Mouse (Mus musculus) midbrain, embryonic 13.5 days (tissue): Measurements from ENCODE around the gene Ovol1. TPM values are rescaled to one million over a fixed set of nuclear protein-coding genes. Genes with fewer than 3 reads are reported as not detected.

Source experiments
- ATAC-seq: fragments of 200-750 bp; cut with Nextera tagmentation; 2 replicates; pipeline ENCODE4 v1.8.0; 2017; ENCODE audit warnings: mild to moderate bottlenecking, moderate TSS enrichment, moderate library complexity
- H3K27ac ChIP-seq: fragments of 300-500 bp; sonication (generic); 2 replicates; pipeline ENCODE4 v1.5.1; 2015; ENCODE audit warnings: inconsistent platforms, mild to moderate bottlenecking, moderate library complexity
- H3K27me3 ChIP-seq: fragments of 300-500 bp; sonication (generic); 2 replicates; pipeline ENCODE4 v1.6.1; 2015; ENCODE audit warnings: mild to moderate bottlenecking, inconsistent platforms
- H3K36me3 ChIP-seq: fragments of 300-500 bp; sonication (generic); 2 replicates; pipeline ENCODE4 v1.6.1; 2015; ENCODE audit warnings: mild to moderate bottlenecking, inconsistent platforms
- H3K4me1 ChIP-seq: fragments of 300-500 bp; sonication (generic); replicated peaks from 2 replicates; pipeline ENCODE4 v1.6.1; 2015; ENCODE audit warnings: inconsistent platforms
- H3K4me2 ChIP-seq: fragments of 300-500 bp; sonication (generic); replicated peaks from 2 replicates; pipeline ENCODE4 v1.6.1; 2015; ENCODE audit warnings: moderate library complexity, mild to moderate bottlenecking, inconsistent platforms
- H3K4me3 ChIP-seq: fragments of 300-500 bp; sonication (generic); replicated peaks from 2 replicates; pipeline ENCODE4 v1.5.1; 2015; ENCODE audit warnings: mild to moderate bottlenecking, inconsistent platforms
- H3K9ac ChIP-seq: fragments of 300-500 bp; sonication (generic); replicated peaks from 2 replicates; pipeline ENCODE4 v1.6.1; 2015; ENCODE audit warnings: mild to moderate bottlenecking, inconsistent platforms
- H3K9me3 ChIP-seq: fragments of 300-500 bp; sonication (generic); 2 replicates; pipeline ENCODE4 v1.6.1; 2016; ENCODE audit warnings: mild to moderate bottlenecking, inconsistent platforms
- WGBS: fragments of 180-500 bp; shearing (Covaris S2); methylation state at CpG from one replicate; pipeline ENCODE4 v1.1.7; 2015; 5-methylcytosine and 5-hydroxymethylcytosine counted together
- polyA plus RNA-seq: library from polyadenylated mRNA; unstranded; fragments of >200 nt; fragmentation: Nextera tagmentation; extraction: Ambion mirVana; gene quantifications from 2 replicates; pipeline ENCODE4 v1.2.1, GENCODE M21; 2015

Gene Ovol1
- polyA plus RNA-seq, 1 experiment from 2014 or later: not detected

DNA sequence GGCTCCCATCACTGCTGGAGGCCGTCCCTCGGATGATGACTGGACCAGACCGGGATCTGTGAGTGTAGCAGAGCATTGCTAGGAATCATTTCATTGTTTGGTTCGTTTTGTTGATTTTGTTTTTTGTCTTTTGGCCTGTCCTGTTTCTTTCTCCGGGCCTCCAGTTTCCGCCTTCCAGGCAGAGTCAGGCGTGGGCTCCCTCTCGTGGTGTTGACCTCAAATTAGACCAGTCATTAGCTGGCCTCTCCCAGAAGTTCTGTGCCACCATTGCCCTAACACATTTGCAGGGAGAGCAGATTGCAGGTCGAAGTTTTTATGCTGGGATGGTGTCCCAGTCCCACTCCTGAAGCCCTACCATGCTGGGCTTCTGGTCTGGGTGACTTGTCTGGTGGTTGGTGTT, 28.7 kb upstream of the Ovol1 start:
- no peak for ATAC-seq
- H3K4me1 ChIP-seq: no peaks in the 10 kb centered on the region
- no peak overlapping the region for H3K27ac ChIP-seq
- H3K4me2 ChIP-seq: no peak overlapping the region
- WGBS: 76% methylated on average over 9 of the region's 9 CpGs
- H3K9ac ChIP-seq: no peak overlapping the region
- H3K4me3 ChIP-seq: no peak overlapping the region
- H3K36me3 ChIP-seq: no peaks in the 10 kb centered on the region
- no peaks in the 10 kb centered on the region for H3K27me3 ChIP-seq
- no peaks in the 10 kb centered on the region for H3K9me3 ChIP-seq

DNA sequence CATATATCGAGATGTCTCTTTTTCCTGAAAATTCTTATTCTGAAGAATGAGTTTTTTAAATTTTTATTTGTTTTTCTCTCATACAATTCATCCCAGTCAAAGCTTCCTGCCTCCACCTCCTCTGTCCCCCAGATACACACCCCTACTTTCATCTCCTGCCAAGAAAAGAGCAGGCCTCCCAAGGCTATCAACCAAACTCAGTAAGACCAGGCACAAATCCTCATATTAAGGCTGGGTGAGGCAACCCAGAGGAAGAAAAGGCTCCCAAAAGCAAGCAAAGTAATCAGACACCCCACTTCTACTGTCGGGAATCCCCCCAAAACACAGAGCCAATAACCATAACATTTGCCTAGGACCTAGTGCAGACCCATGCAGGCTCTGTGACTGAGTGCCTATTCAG, 21.5 kb upstream of the Ovol1 start:
- no peaks in the 10 kb centered on the region for H3K9me3 ChIP-seq
- no peak overlapping the region for H3K4me3 ChIP-seq
- 73% methylated on average over 2 of the region's 2 CpGs for WGBS
- no peak overlapping the region for H3K9ac ChIP-seq
- H3K4me2 ChIP-seq: no peak overlapping the region
- H3K36me3 ChIP-seq: no peaks in the 10 kb centered on the region
- no peaks in the 10 kb centered on the region for H3K27me3 ChIP-seq
- no peaks in the 10 kb centered on the region for H3K4me1 ChIP-seq
- no peak for ATAC-seq
- H3K27ac ChIP-seq: no peak overlapping the region

DNA sequence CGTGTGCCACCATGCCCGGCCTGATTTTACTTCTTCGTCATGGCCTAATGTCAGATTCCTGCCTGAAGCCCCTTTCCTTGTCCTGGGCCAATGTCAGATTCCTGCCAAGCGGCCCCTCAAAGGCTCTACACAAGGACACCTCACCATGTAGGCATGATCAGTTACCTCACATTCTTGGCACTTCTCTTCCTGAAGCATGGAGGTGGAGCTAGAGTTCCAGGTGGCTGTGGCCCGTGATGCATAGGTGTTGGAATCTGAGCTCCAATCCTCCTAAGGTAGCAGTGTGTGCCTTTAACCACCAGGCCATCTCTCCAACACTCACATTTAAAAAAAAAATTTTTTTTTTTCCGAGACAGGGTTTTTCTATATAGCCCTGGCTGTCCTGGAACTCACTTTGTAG, 20.3 kb upstream of the Ovol1 start:
- Histone ChIP-seq H3K4me3 (no peak overlapping the region), H3K36me3 (no peaks in the 10 kb centered on the region), H3K9ac (no peak overlapping the region), H3K9me3 (no peaks in the 10 kb centered on the region), H3K27ac (no peak overlapping the region), H3K27me3 (no peaks in the 10 kb centered on the region), H3K4me1 (no peaks in the 10 kb centered on the region), H3K4me2 (no peak overlapping the region)
- no peak for ATAC-seq
- WGBS: 85% methylated on average over 6 of the region's 6 CpGs

DNA sequence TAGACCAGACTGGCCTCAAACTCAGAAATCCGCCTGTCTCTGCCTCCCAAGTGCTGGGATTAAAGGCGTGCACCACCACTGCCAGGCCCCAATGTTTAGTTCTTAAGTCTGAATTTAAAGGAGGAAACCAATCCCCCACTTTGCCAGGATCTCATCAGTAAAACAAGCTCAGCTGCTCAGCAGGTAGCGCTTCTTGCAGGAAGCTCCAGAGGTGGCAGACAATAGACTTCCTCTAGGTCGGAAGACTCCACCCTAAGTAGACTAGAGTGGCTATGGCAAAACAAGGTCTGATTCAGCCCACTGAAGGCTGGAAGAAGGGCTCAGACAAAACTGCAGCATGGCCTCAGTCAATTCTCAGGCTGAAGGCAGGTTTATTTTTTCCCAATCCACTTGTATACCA, 19.5 kb upstream of the Ovol1 start:
- H3K27ac ChIP-seq: no peak overlapping the region
- no peaks in the 10 kb centered on the region for H3K9me3 ChIP-seq
- no peak overlapping the region for H3K4me2 ChIP-seq
- no peaks in the 10 kb centered on the region for H3K36me3 ChIP-seq
- ATAC-seq: no peak
- no peak overlapping the region for H3K9ac ChIP-seq
- no peak overlapping the region for H3K4me3 ChIP-seq
- 78% methylated on average over 4 of the region's 4 CpGs for WGBS
- H3K4me1 ChIP-seq: no peaks in the 10 kb centered on the region
- no peaks in the 10 kb centered on the region for H3K27me3 ChIP-seq

DNA sequence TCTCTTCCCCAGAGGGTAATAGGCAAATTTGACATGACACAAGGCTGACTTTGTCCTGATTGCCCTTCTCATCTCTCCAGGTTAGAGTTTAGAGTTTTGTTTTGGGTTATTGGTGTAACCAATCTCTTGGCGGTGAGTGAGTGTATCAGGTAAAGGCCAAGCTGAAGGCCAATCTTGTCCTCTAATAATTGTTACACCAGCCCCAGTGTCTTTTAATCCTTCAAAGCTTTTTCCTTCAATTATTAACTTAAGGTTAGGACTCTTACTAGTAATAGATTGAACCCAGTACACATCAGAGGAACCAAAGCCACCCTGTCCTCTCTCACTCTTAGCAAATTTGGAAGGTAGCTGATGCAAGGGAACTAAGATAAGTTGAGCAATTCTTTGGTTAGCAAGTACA, 14.9 kb upstream of the Ovol1 start:
- Histone ChIP-seq H3K9ac (no peak overlapping the region), H3K27me3 (no peaks in the 10 kb centered on the region), H3K4me2 (no peak overlapping the region), H3K4me3 (no peak overlapping the region), H3K27ac (no peak overlapping the region), H3K4me1 (no peaks in the 10 kb centered on the region), H3K36me3 (peaks cover 10% of the 10 kb centered on the region), H3K9me3 (no peaks in the 10 kb centered on the region)
- ATAC-seq: no peak
- 92% methylated on average over 1 of the region's 1 CpGs for WGBS

DNA sequence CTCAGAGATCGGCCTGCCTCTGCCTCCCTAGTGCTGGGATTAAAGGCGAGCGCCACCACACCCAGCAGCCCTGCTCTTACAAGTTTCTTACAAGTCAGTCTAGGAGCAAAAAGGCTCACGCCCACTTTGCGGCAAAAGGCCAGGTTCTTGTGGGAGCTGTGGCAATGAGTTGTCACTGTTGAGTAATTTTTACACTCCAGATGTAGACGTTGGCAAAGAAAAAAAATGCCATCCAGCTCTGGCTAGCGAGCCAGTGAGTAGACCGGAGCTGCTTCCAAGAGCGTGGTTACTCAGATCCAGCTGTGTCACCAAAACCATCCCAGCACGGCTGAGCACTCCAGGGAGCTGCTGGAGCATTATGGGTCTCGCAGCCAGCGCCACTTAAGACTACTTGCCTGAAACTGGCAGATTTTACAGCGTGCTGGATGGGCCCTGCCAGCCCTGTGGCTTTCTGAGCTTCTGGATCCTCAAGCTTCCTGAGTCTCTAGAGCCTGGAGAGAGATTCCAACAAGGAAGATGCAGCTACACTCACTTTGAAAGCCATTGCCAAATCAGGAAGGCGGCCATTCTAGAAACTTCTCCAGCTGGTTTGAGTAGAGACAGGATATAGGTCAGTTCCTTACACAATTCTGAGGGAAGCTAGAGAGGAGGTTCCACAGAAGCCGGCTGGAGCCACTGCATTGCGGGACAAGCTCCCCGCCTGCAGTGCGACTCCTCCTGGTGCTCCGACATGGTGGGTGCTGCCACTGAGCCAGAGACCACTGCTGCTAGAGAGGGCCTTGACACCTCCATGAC, 12.1 kb upstream of the Ovol1 start:
- Histone ChIP-seq H3K27ac (no peak overlapping the region), H3K4me3 (no peak overlapping the region), H3K9ac (no peak overlapping the region), H3K36me3 (peaks cover 14% of the 10 kb centered on the region), H3K4me1 (peaks cover 11% of the 10 kb centered on the region), H3K9me3 (no peaks in the 10 kb centered on the region), H3K27me3 (0 out of 2 replicates have a peak, but pooled peaks cover 6% of the 10 kb centered on the region), H3K4me2 (no peak overlapping the region)
- 82% methylated on average over 19 of the region's 19 CpGs for WGBS
- no peak for ATAC-seq

DNA sequence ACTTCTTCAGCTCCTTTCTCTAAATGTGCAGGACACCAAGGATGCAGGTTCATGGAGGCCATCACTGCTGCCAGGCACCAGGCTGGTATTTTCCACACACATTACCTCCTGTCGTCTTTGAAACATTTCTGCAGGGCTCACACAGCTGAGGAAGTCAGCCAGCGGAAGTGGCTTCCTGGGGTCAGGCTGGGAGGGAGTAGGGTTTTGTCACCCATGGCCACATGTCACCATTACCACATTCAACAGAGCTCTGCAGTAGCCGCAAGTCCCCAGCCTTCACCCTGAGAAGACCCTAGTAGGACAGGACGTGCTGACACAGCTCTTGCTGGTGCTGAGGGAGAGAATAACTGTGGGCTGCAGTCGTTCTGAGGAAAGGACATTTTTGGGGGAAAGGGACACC, 11.4 kb upstream of the Ovol1 start:
- Histone ChIP-seq H3K4me3 (no peak overlapping the region), H3K27ac (no peak overlapping the region), H3K4me2 (no peak overlapping the region), H3K27me3 (peaks cover 7% of the 10 kb centered on the region; the same call in 1 of the 2 replicates), H3K9me3 (no peaks in the 10 kb centered on the region), H3K36me3 (peaks cover 14% of the 10 kb centered on the region), H3K9ac (no peak overlapping the region), H3K4me1 (peaks cover 17% of the 10 kb centered on the region)
- 83% methylated on average over 5 of the region's 5 CpGs for WGBS
- no peak for ATAC-seq

DNA sequence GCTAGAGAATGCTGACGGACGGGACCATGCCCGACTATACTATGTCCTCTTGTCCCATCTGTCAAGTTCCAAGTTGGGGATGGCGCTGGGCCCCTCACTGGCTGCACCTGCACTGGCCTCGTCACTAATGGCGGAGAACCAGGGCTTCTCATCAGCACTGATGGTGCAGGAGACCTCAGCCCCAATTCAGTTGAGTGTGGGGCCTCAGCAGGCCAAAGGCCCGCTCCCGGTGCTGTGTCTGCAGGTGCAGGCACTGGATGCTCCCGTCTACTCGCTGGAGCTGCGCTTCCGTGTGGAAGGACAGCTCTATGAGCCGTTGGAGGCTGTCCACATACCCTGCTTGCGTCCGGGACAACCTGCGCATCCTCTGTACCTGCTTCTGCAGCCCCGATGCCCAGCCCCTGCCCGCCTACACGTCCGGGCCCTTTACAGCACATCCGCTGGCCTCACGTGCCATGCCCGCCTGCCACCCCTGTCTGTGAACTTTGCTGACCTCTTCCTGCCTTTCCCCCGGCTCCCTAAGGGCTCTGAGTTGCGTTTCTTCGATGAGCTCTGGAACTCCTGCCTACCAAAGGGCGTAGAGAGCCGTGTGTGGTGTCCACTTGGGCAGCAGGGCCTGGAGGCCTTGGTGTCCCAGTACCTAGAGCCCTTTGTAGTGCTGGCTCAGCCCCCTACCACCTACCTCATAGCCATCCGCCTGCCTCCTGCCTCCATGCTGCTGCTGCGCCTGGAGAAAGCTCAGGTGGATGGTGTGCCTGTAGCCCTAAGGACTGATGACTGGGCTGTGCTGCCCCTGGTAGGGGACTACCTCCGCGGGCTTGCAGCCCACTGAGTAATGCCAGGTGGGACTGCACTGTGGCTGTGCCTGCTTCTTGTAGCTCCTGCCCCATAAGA, 10.2 kb upstream of the Ovol1 start:
- H3K27me3 ChIP-seq: peaks cover 19% of the 10 kb centered on the region
- H3K36me3 ChIP-seq: peaks cover 14% of the 10 kb centered on the region
- H3K27ac ChIP-seq: no peak overlapping the region
- 92% methylated on average over 32 of the region's 32 CpGs for WGBS
- 0 out of 2 replicates have a peak overlapping the region, but pooled peaks have one; percentile 44 for H3K9ac ChIP-seq
- H3K4me2 ChIP-seq: no peak overlapping the region
- H3K4me3 ChIP-seq: no peak overlapping the region
- H3K9me3 ChIP-seq: no peaks in the 10 kb centered on the region
- no peak for ATAC-seq
- H3K4me1 ChIP-seq: peaks cover 21% of the 10 kb centered on the region

DNA sequence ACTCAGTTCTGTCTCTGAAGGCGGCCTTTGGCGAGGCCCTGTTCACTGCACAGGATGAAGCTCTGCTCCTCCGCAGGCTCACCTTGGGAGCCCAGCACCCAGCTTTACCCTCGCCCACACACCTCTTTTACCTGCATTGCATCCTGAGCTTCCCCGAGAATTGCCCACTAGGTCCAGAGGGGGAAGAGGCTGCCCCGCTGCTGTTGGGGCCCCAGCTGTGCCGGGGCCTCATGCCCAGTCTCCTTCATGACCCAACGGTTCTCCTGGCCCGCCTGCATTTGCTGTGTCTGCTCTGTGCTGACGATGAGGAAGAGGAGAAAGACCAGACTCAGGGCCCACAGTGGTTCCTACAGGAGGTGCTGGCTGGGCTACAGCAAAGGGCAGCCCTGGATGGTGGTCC, 9.1 kb upstream of the Ovol1 start:
- no peak overlapping the region for H3K27ac ChIP-seq
- H3K36me3 ChIP-seq: peaks cover 14% of the 10 kb centered on the region
- no peak overlapping the region for H3K4me3 ChIP-seq
- peaks cover 21% of the 10 kb centered on the region for H3K4me1 ChIP-seq
- ATAC-seq: no peak
- WGBS: 95% methylated on average over 10 of the region's 10 CpGs
- no peaks in the 10 kb centered on the region for H3K9me3 ChIP-seq
- no peak overlapping the region for H3K4me2 ChIP-seq
- H3K9ac ChIP-seq: no peak overlapping the region
- peaks cover 28% of the 10 kb centered on the region for H3K27me3 ChIP-seq

DNA sequence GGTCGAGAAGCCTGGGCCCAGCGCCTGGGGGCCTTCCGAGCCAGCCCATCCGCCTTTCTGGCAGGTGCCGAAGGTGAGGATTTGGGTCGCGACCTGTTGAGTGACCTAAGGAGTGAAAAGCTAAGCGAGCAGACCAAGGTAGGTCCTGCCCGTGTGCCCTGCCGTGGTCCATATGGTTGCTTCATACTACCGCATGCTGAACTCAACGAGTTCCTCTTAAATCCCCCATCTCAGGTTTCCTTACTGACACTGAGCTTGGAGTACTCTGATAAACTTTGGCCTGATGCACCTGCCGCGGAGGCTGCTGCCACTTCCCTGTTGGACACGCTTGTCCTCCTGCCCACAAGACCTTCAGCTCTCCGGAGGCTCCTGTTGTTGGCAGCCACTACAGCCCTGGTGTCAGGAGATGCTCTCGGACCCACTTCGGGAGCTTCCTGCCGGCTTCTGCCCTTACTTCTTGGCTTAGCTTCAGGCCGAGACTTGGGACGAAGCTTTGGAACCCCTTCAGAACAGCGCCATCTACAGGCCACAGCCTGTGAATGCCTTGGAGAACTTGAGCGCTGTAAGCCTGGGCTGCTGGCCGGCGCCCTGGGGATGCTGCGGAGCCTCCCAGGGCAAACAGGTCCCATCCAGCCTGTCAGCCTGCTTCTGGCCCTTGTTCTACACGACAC, 8.2 kb upstream of the Ovol1 start:
- H3K4me1 ChIP-seq: peaks cover 21% of the 10 kb centered on the region
- H3K4me2 ChIP-seq: peak overlapping the region; percentile 84
- no peaks in the 10 kb centered on the region for H3K9me3 ChIP-seq
- H3K9ac ChIP-seq: peak overlapping the region; percentile 81
- peak overlapping the region; percentile 73 for H3K4me3 ChIP-seq
- ATAC-seq: peak; percentile 34
- 8% methylated on average over 27 of the region's 27 CpGs for WGBS
- H3K27me3 ChIP-seq: peaks cover 37% of the 10 kb centered on the region
- 0 out of 2 replicates have a peak overlapping the region, but pooled peaks have one; percentile 87 for H3K27ac ChIP-seq
- H3K36me3 ChIP-seq: peaks cover 14% of the 10 kb centered on the region

DNA sequence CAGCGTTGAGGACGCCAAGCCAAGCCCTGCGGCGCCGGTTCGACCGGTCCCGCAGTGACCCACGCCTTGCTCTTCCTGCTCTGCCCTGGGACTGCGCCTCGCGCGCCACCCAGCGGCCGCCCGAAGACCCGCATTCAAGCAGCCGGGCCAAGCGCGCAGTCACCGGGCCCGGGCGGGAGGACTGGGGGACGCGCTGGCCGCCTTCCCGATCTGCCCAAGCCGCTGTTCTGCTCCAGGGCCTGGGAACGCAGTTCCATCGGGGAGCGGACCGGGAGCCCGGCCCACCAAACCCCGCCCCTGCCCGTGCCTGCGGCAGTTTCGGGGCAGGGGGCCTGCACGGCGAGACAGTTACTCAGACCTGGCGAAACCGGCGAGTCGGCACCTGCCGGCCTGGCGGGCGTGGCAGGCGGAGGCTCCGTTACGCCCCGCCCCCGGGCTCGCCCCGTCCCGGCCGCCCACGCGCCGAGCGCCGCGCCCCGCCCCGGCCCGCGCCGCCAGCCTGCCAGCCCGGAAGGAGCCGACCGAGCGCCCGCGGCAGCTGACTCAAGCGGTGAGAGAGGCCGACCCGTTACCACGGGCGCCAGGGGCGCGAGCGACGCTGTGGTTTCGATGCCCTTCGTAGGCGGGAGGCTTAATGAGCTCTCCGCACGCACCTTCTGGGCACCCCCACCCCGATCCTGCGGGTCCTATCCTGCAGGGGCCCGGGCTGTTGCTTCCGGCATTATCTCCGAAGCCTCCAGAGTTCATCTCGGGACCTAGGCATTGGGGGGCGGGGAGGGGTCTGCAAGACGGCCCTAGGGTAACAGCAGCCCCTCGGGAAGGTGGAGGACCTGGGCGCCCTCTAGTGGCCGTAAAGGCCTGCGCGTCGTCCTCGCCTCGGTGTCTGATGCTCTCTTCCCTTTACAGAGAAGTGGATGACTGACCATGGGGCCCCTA, 7.4 kb upstream of the Ovol1 start, which contains the start of gene Ap5b1:
Gene Ap5b1 (plus strand): TSS at position 492 of the 936 bp plus-strand sequence.
- peak within 1 kb of the TSS; percentile 84 for H3K4me2 ChIP-seq
- peaks cover 45% of the 10 kb centered on the region for H3K27me3 ChIP-seq

More for the DNA sequence above, 7.4 kb upstream of the Ovol1 start, which contains the start of gene Ap5b1:
- H3K4me1 ChIP-seq: peaks cover 21% of the 10 kb centered on the region
- peak; percentile 86 for ATAC-seq
- H3K9ac ChIP-seq: peak within 1 kb of the TSS; percentile 81
- under 1% methylated on average over 96 of the region's 102 CpGs for WGBS
- peak within 1 kb of the TSS; percentile 73 for H3K4me3 ChIP-seq
- H3K36me3 ChIP-seq: peaks cover 14% of the 10 kb centered on the region
- peak within 1 kb of the TSS; percentile 87 for H3K27ac ChIP-seq
- no peaks in the 10 kb centered on the region for H3K9me3 ChIP-seq
